Comparison of ENCODE assay signal across 18 mouse cellular contexts in the genomic region with DNA sequence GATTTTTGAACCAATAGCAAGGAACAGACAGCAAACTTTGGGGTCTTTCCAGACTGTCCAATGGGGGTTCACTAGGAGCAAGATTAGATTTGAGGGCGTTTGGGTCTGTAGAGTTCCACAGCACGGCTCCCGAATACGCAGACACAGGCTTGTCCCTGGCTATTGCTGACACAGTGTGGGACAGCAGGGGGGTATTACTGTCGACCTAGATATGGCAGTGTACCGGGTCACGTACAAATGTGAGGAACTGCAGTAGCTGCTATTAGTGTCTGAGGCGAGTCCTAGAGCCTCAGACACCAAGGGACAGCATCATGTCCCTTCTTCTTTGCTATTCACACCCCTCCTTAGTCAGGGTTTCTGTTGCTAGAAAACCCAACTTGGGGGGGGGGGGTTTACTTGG. TPM values are rescaled to one million over a fixed set of nuclear protein-coding genes. Genes with fewer than 3 reads are reported as not detected.
A peak's percentile ranks its signal among the peaks of the same experiment; 100 is the strongest.
DNase-seq lines count a peak whose midpoint lies in the region; ATAC-seq and TF ChIP-seq lines count a peak whose summit lies in the region.
"Had no signal": no experiment of that assay in that cellular context is flagged by ENCODE, and none has a peak within 500 bp of the region (broad histone marks: within the 10 kb centered on the region; RNA-seq: fewer than 3 reads in every experiment).

No protein-coding gene starts in this region.

- no peak for DNase-seq in hindbrain, embryonic 10.5 days (ENCODE audit: low spot score)
- no peak for DNase-seq in hindbrain, postnatal 0 days (ENCODE audit: low spot score)
- DNase-seq in embryonic facial prominence, embryonic 10.5 days (ENCODE audit: low spot score), result no peak
- DNase-seq in retina, embryonic 14.5 days (ENCODE audit: low spot score), result peak; percentile 34
- DNase-seq in urinary bladder, adult 2 months (ENCODE audit: low spot score), result no peak
- DNase-seq: B cell, adult 2 months; cerebellum, adult 18-20 months; gastrocnemius, postnatal 36 days; liver, postnatal 0 days; lung, postnatal 10 days; right cerebral cortex, adult 18-20 months; spleen, adult 18-20 months; thymus, postnatal 25 days had no signal

- peaks cover 97% of the 10 kb centered on the region for H3K36me3 ChIP-seq in hindbrain, embryonic 10.5 days
- H3K36me3 ChIP-seq in hindbrain, postnatal 0 days (ENCODE audit: insufficient read depth, low read length), result peaks cover 12% of the 10 kb centered on the region; the same call in 1 of the 2 replicates
- peaks cover 98% of the 10 kb centered on the region for H3K36me3 ChIP-seq in embryonic facial prominence, embryonic 10.5 days (replicated peaks)
- peaks cover 51% of the 10 kb centered on the region for H3K36me3 ChIP-seq in embryonic facial prominence, embryonic 15.5 days

- H3K4me1 ChIP-seq in hindbrain, embryonic 10.5 days (replicated peaks), result 0 out of 2 replicates have a peak, but pooled peaks cover 11% of the 10 kb centered on the region
- no peaks in the 10 kb centered on the region for H3K4me1 ChIP-seq in hindbrain, postnatal 0 days (ENCODE audit: insufficient read depth, low read length)
- peaks cover 11% of the 10 kb centered on the region; the same call in 1 of the 2 replicates for H3K4me1 ChIP-seq in embryonic facial prominence, embryonic 10.5 days
- H3K4me1 ChIP-seq in embryonic facial prominence, embryonic 15.5 days, result peaks cover 25% of the 10 kb centered on the region
- H3K4me1 ChIP-seq: forebrain, embryonic 10.5 days; intestine, embryonic 15.5 days had no signal

- H3K4me3 ChIP-seq in hindbrain, embryonic 10.5 days, result no peak overlapping the region
- H3K4me3 ChIP-seq in hindbrain, postnatal 0 days (ENCODE audit: low read length), result no peak overlapping the region
- no peak overlapping the region for H3K4me3 ChIP-seq in embryonic facial prominence, embryonic 10.5 days
- no peak overlapping the region for H3K4me3 ChIP-seq in embryonic facial prominence, embryonic 15.5 days (replicated peaks)
- H3K4me3 ChIP-seq: forebrain, embryonic 10.5 days; intestine, embryonic 15.5 days had no signal

- 0 out of 2 replicates have a peak overlapping the region, but pooled peaks have one; percentile 41 for H3K27ac ChIP-seq in hindbrain, embryonic 10.5 days
- H3K27ac ChIP-seq in hindbrain, postnatal 0 days, result no peak overlapping the region
- H3K27ac ChIP-seq in embryonic facial prominence, embryonic 10.5 days (replicated peaks), result 0 out of 2 replicates have a peak overlapping the region, but pooled peaks have one; percentile 15
- H3K27ac ChIP-seq in embryonic facial prominence, embryonic 15.5 days (replicated peaks), result 0 out of 2 replicates have a peak overlapping the region, but pooled peaks have one; percentile 5
- H3K27ac ChIP-seq: forebrain, embryonic 10.5 days; intestine, embryonic 15.5 days had no signal

- H3K9me3 ChIP-seq in hindbrain, embryonic 10.5 days, result no peaks in the 10 kb centered on the region
- no peaks in the 10 kb centered on the region for H3K9me3 ChIP-seq in hindbrain, postnatal 0 days (ENCODE audit: low read length)
- no peaks in the 10 kb centered on the region for H3K9me3 ChIP-seq in embryonic facial prominence, embryonic 10.5 days
- H3K9me3 ChIP-seq in embryonic facial prominence, embryonic 15.5 days (replicated peaks), result no peaks in the 10 kb centered on the region
- H3K9me3 ChIP-seq: forebrain, embryonic 10.5 days; intestine, embryonic 15.5 days had no signal

- no peak for TF ChIP-seq CTCF in hindbrain, postnatal 0 days (IDR thresholded peaks at IDR 0.05; ENCODE audit: low read depth)

- ATAC-seq in hindbrain, postnatal 0 days, result no peak
- no peak for ATAC-seq in embryonic facial prominence, embryonic 15.5 days (ENCODE audit: insufficient number of reproducible peaks, low FRiP score, low TSS enrichment, low read depth)
- no peak for ATAC-seq in megakaryocyte progenitor cell, adult 5-6 weeks (replicated peaks; ENCODE audit: poor library complexity)
- ATAC-seq: intestine, embryonic 15.5 days; liver, postnatal 0 days; midbrain, embryonic 16.5 days had no signal

- no peak overlapping the region for H3K4me2 ChIP-seq in hindbrain, postnatal 0 days (ENCODE audit: low read depth, low read length)
- no peak overlapping the region for H3K4me2 ChIP-seq in embryonic facial prominence, embryonic 15.5 days (replicated peaks)
- H3K4me2 ChIP-seq: intestine, embryonic 15.5 days had no signal

- 85% methylated on average over 8 of the region's 8 CpGs for WGBS in hindbrain, embryonic 10.5 days
- WGBS in hindbrain, postnatal 0 days, result 77% methylated on average over 8 of the region's 8 CpGs
- WGBS in embryonic facial prominence, embryonic 10.5 days, result 88% methylated on average over 8 of the region's 8 CpGs
- WGBS in embryonic facial prominence, embryonic 15.5 days, result 87% methylated on average over 8 of the region's 8 CpGs

- no peaks in the 10 kb centered on the region for H3K27me3 ChIP-seq in hindbrain, embryonic 10.5 days (ENCODE audit: insufficient read depth, poor library complexity, severe bottlenecking)
- H3K27me3 ChIP-seq in hindbrain, postnatal 0 days (ENCODE audit: insufficient read depth, low read length), result no peaks in the 10 kb centered on the region
- no peaks in the 10 kb centered on the region for H3K27me3 ChIP-seq in embryonic facial prominence, embryonic 10.5 days (replicated peaks; ENCODE audit: low read depth, poor library complexity, severe bottlenecking)
- no peaks in the 10 kb centered on the region for H3K27me3 ChIP-seq in embryonic facial prominence, embryonic 15.5 days
- H3K27me3 ChIP-seq: intestine, embryonic 15.5 days had no signal

- no peak overlapping the region for H3K9ac ChIP-seq in hindbrain, postnatal 0 days (replicated peaks; ENCODE audit: low read length)
- H3K9ac ChIP-seq in embryonic facial prominence, embryonic 15.5 days, result no peak overlapping the region
- H3K9ac ChIP-seq: intestine, embryonic 15.5 days; liver, postnatal 0 days had no signal

RNA-seq across cellular contexts. Expression of a gene that starts 55.0 kb away (rescaled TPM):
- 2.2 and 2.7 TPM in 2 replicates for polyA plus RNA-seq in hindbrain, embryonic 10.5 days (2016; fragmentation: Nextera tagmentation; extraction: Ambion mirVana)
- total RNA-seq in hindbrain, postnatal 0 days (2014; rRNA removed), result 31.7 and 49.9 TPM in 2 replicates
- polyA plus RNA-seq in hindbrain, postnatal 0 days (2015; fragmentation: Nextera tagmentation; extraction: Ambion mirVana), result 20.8 and 21.0 TPM in 2 replicates
- 2.2 and 2.5 TPM in 2 replicates for polyA plus RNA-seq in embryonic facial prominence, embryonic 10.5 days (2016; fragmentation: Nextera tagmentation; extraction: Ambion mirVana)
- polyA plus RNA-seq in embryonic facial prominence, embryonic 15.5 days (2015; fragmentation: Nextera tagmentation; extraction: Ambion mirVana), result 11.0 and 14.6 TPM in 2 replicates
- polyA plus RNA-seq in urinary bladder, adult 2 months (2012; rRNA removed), result 12.3 and 13.6 TPM in 2 replicates
- total RNA-seq in megakaryocyte progenitor cell, adult 5-6 weeks (2015), result 34.5 and 37.8 TPM in 2 replicates
- total RNA-seq in megakaryocyte progenitor cell, adult 5-6 weeks (2017), result 40.9 and 44.1 TPM in 2 replicates
